Mouse (Mus musculus) layer of hippocampus, postnatal 14 days (tissue): ENCODE results near the gene Spint4. TPM values are rescaled to one million over a fixed set of nuclear protein-coding genes. Genes with fewer than 3 reads are reported as not detected.

ENCODE experiments used
- DNase-seq, 2 experiments: peaks; one replicate each; pipeline ENCODE4 v3.0.0; 2021 to 2022; ENCODE audit warnings: low spot score in 2 of 2, mixed read lengths in 1 of 2
- total RNA-seq, 2 experiments: library from RNA; stranded (reverse); gene quantifications; 2 replicates each; pipeline ENCODE4 v1.2.3; 2021

Gene Spint4
- total RNA-seq, 2 experiments from 2014 or later = not detected

GRCm38 (mm10) chr2:164731719-164732118, 33.4 kb downstream of the Spint4 start:
- no peak for DNase-seq

DNA sequence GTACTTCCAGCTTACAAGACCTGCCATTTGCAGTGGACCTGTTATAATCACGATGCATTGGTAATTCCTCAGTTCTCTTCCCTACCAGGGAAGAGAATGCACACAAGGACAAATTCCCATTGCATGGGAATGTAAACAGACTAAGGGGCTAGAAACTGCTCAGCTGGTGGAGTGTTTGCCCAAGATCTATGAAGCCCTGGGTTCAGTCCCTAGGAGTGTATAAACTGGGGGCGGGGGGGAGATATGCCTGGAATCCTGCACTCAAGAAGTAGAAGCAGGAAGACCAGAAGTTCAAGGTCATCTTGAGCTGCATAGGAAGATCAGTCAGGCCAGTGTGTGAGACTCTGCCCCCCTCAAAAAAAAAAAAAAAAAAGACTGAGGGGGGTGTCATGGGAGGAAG, 35.0 kb downstream of the Spint4 start:
- DNase-seq = no peak

- no peak for DNase-seq
Observed at GRCm38 (mm10) chr2:164734839-164735238, 36.5 kb downstream of the Spint4 start.

DNA sequence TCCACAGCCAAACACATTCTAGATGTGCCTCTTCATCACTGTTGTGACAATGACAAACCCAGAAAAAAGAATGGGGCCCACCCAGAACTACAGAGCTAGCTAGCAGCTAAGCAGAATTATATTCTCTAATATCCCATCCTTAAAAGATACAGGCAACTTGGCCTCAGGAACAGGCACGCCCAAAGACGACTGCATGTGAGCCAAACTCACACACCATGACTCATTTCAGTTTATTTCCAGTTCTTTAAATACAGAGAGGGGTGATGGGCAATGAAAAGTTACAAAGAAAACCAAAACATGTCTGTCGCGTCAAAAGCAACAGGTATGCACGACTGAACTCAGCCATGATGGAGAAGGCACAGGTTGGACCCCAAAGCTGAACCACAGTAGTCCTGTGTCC, 37.1 kb downstream of the Spint4 start:
- no peak for DNase-seq

GRCm38 (mm10) chr2:164737377-164738090, 39.2 kb downstream of the Spint4 start:
- no peak for DNase-seq

GRCm38 (mm10) chr2:164739876-164740275, 41.6 kb downstream of the Spint4 start:
- DNase-seq = no peak

GRCm38 (mm10) chr2:164744987-164745386, 46.7 kb downstream of the Spint4 start:
- no peak for DNase-seq

DNA sequence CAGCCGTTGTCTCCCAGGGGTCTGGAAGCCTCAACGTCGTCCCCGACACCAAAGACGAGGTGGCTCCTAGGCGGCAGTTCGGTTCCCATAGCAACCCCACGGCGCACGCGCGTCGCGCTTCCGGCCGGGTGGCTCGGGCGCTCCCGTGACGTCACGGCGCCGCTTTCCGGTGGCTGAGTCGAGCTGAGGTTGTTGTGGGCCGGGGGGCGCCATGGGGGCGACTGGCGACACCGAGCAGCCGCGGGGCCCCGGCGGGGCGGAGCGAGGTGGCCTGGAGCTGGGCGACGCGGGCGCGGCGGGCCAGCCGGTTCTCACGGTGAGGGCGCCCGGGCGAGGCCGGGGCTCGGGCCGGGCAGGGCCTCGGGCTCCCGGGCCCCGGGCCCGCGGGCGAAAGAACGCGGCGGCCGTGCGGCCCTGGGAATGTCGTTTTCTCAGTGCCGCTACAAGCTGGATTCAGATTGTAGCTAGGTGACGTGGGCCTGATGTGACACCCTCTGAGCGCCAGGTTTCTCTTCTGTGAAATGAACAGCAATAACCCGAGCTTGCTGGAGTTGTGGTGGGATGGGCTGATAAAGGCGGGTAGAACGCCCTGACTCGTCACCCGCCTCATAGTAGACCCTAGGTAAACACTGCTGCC, 47.7 kb downstream of the Spint4 start, which contains the start of the genes Wfdc3 and Dnttip1:
Wfdc3 (minus strand) TSS at position 89 of the 637 bp plus-strand sequence.
Dnttip1 (plus strand) TSS at position 141 of the 637 bp plus-strand sequence.
- DNase-seq = peak; percentile 90 to 95

GRCm38 (mm10) chr2:164746693-164747092, 48.4 kb downstream of the Spint4 start:
- DNase-seq = no peak

DNA sequence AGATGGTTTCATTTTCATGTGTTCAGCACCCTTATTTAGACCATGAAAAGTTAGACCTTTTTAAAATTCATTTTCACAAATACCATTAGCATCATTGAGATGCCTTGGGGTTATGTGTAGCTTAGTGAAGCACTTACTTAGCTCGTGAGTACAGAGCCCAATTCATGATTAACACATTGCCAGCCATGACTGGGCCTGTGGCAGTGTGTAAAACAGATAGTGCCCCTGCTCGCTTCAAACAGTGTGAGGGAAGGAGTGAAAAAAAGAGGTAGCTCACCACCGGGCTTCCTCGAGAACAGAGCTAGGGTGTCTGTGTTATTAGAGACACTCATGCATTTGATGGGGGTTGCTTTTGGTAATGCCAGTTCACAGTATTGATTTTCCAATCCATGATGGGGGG, 49.9 kb downstream of the Spint4 start:
- no peak for DNase-seq

GRCm38 (mm10) chr2:164748991-164749390, 50.7 kb downstream of the Spint4 start:
- no peak for DNase-seq

Other genes with a start within 250 kb of the Spint4 start
- gene Sys1, start 241.5 kb upstream of the Spint4 start, total RNA-seq = 10 to 100 TPM; 39.1 to 44.7 TPM
- 10 to 100 TPM; 12.7 to 18.8 TPM for gene Gm20458, start 237.5 kb upstream of the Spint4 start, total RNA-seq
- gene Trp53tg5, start 224.8 kb upstream of the Spint4 start, total RNA-seq = not detected
- gene Dbndd2, start 212.4 kb upstream of the Spint4 start, total RNA-seq = 10 to 100 TPM; 87.6 to 88.0 TPM
- gene Pigt, start 201.0 kb upstream of the Spint4 start, total RNA-seq = 10 to 100 TPM; 95.2 to 96.5 TPM
- gene Wfdc2, start 136.1 kb upstream of the Spint4 start, total RNA-seq = 1 to 10 TPM in 1 of 2 experiments, not detected in 1; 5.6 TPM
- not detected for gene Spint3, start 125.0 kb upstream of the Spint4 start, total RNA-seq
- gene Wfdc6a, start 113.1 kb upstream of the Spint4 start, total RNA-seq = 1 to 10 TPM in 1 of 2 experiments, under 1 TPM in 1; 0.71 to 1.9 TPM
- not detected for gene Eppin, start 104.9 kb upstream of the Spint4 start, total RNA-seq
- gene Wfdc6b, start 85.0 kb upstream of the Spint4 start, total RNA-seq = not detected
- gene Wfdc8, start 84.9 kb upstream of the Spint4 start, total RNA-seq = not detected
- gene Wfdc16, start 59.7 kb upstream of the Spint4 start, total RNA-seq = not detected
- gene Wfdc10, start 42.5 kb upstream of the Spint4 start, total RNA-seq = not detected
- gene Wfdc9, start 41.9 kb upstream of the Spint4 start, total RNA-seq = not detected
- not detected for gene Wfdc11, start 24.4 kb upstream of the Spint4 start, total RNA-seq
- not detected for gene Wfdc13, start 13.4 kb upstream of the Spint4 start, total RNA-seq
- not detected for gene Spint5, start 16.8 kb downstream of the Spint4 start, total RNA-seq
- gene Wfdc3, start 47.4 kb downstream of the Spint4 start, total RNA-seq = 1 to 10 TPM; 1.5 TPM
- 10 to 100 TPM; 34.1 to 37.2 TPM for gene Dnttip1, start 47.5 kb downstream of the Spint4 start, total RNA-seq
- 1 to 10 TPM; 2.9 to 4.0 TPM for gene Ube2c, start 71.4 kb downstream of the Spint4 start, total RNA-seq
- gene Tnnc2, start 81.5 kb downstream of the Spint4 start, total RNA-seq = not detected
- 10 to 100 TPM; 33.3 to 39.8 TPM for gene Snx21, start 87.3 kb downstream of the Spint4 start, total RNA-seq
- gene Acot8, start 106.4 kb downstream of the Spint4 start, total RNA-seq = 10 to 100 TPM; 26.4 to 28.1 TPM
- gene Zswim3, start 106.6 kb downstream of the Spint4 start, total RNA-seq = 1 to 10 TPM; 6.0 to 8.3 TPM
- 10 to 100 TPM; 18.1 to 18.2 TPM for gene Zswim1, start 124.2 kb downstream of the Spint4 start, total RNA-seq
- under 1 TPM in 1 of 2 experiments, not detected in 1; 0.67 TPM for gene Spata25, start 130.0 kb downstream of the Spint4 start, total RNA-seq
- 10 to 100 TPM; 87.7 to 89.6 TPM for gene Ctsa, start 134.4 kb downstream of the Spint4 start, total RNA-seq
- 1 to 10 TPM; 3.9 to 4.1 TPM for gene Neurl2, start 135.0 kb downstream of the Spint4 start, total RNA-seq
- 100 to 1,000 TPM in 1 of 2 experiments, 10 to 100 TPM in 1; 72.5 to 107 TPM for gene Pltp, start 159.2 kb downstream of the Spint4 start, total RNA-seq
- 10 to 100 TPM; 43.5 to 48.8 TPM for gene Pcif1, start 180.8 kb downstream of the Spint4 start, total RNA-seq
- gene Zfp335, start 213.3 kb downstream of the Spint4 start, total RNA-seq = 10 to 100 TPM; 25.0 to 26.4 TPM
- gene Mmp9, start 242.3 kb downstream of the Spint4 start, total RNA-seq = 1 to 10 TPM; 1.8 to 2.1 TPM